Mouse (Mus musculus): ENCODE measurements around the gene Sh3pxd2b. TPM values are rescaled to one million over a fixed set of nuclear protein-coding genes. Genes with fewer than 3 reads are reported as not detected.
"Not testable (repeated sequence)": the region's sequence is repeated elsewhere in the genome, so short reads cannot be mapped to it uniquely, and the experiment has no call there.

Gene Sh3pxd2b
- polyA plus RNA-seq (2015; fragmentation: Nextera tagmentation; extraction: Ambion mirVana), result 21.6 and 23.4 TPM in 2 replicates

- H3K27me3 ChIP-seq (ENCODE audit: control insufficient read depth, insufficient read depth, low read depth, low read length), result no peaks in the 10 kb centered on the region
- H3K4me1 ChIP-seq (ENCODE audit: control insufficient read depth, insufficient read depth, low read length), result peaks cover 29% of the 10 kb centered on the region
- H3K9me3 ChIP-seq (replicated peaks; ENCODE audit: control insufficient read depth, low read length, poor library complexity, severe bottlenecking), result no peaks in the 10 kb centered on the region
- under 1% methylated on average over 63 of the region's 86 CpGs for WGBS
- peak within 1 kb of the TSS; percentile 72 for H3K4me2 ChIP-seq (ENCODE audit: low read length)
- no peaks in the 10 kb centered on the region for H3K36me3 ChIP-seq (ENCODE audit: control insufficient read depth, insufficient read depth, low read length)
- H3K9ac ChIP-seq (ENCODE audit: low read depth, low read length), result peak within 1 kb of the TSS; percentile 91
- H3K4me3 ChIP-seq (ENCODE audit: low read depth, low read length), result peak within 1 kb of the TSS; percentile 72
- peak within 1 kb of the TSS; percentile 83 for H3K27ac ChIP-seq (ENCODE audit: low read length)
- ATAC-seq, result peak; percentile 84
Measured at GRCm38 (mm10) chr11:32347607-32348432, at the start of gene Sh3pxd2b. Gene Sh3pxd2b (plus strand): TSS chr11:32347820.

GRCm38 (mm10) chr11:32297866-32298531 lies 49.6 kb upstream of the Sh3pxd2b start:
- no peak overlapping the region for H3K4me2 ChIP-seq (ENCODE audit: low read length)
- WGBS, result 97% methylated on average over 1 of the region's 1 CpGs
- no peak overlapping the region for H3K9ac ChIP-seq (ENCODE audit: low read depth, low read length)
- peaks cover 1% of the 10 kb centered on the region for H3K4me1 ChIP-seq (ENCODE audit: control insufficient read depth, insufficient read depth, low read length)
- H3K4me3 ChIP-seq (ENCODE audit: low read depth, low read length), result no peak overlapping the region
- H3K27ac ChIP-seq (ENCODE audit: low read length), result no peak overlapping the region
- no peak for ATAC-seq
- H3K9me3 ChIP-seq (replicated peaks; ENCODE audit: control insufficient read depth, low read length, poor library complexity, severe bottlenecking), result no peaks in the 10 kb centered on the region
- no peaks in the 10 kb centered on the region for H3K27me3 ChIP-seq (ENCODE audit: control insufficient read depth, insufficient read depth, low read depth, low read length)
- H3K36me3 ChIP-seq (ENCODE audit: control insufficient read depth, insufficient read depth, low read length), result no peaks in the 10 kb centered on the region

- no peak overlapping the region for H3K27ac ChIP-seq (ENCODE audit: low read length)
- H3K27me3 ChIP-seq (ENCODE audit: control insufficient read depth, insufficient read depth, low read depth, low read length), result no peaks in the 10 kb centered on the region
- no peaks in the 10 kb centered on the region for H3K36me3 ChIP-seq (ENCODE audit: control insufficient read depth, insufficient read depth, low read length)
- H3K9me3 ChIP-seq (replicated peaks; ENCODE audit: control insufficient read depth, low read length, poor library complexity, severe bottlenecking), result no peaks in the 10 kb centered on the region
- H3K4me1 ChIP-seq (ENCODE audit: control insufficient read depth, insufficient read depth, low read length), result peaks cover 6% of the 10 kb centered on the region
- no peak overlapping the region for H3K4me3 ChIP-seq (ENCODE audit: low read depth, low read length)
- no peak for ATAC-seq
- H3K4me2 ChIP-seq (ENCODE audit: low read length), result no peak overlapping the region
- no peak overlapping the region for H3K9ac ChIP-seq (ENCODE audit: low read depth, low read length)
- WGBS, result 99% methylated on average over 2 of the region's 2 CpGs
Measured at GRCm38 (mm10) chr11:32298532-32298918, 49.1 kb upstream of the Sh3pxd2b start.

- peak within 1 kb of the TSS; percentile 54 for H3K4me2 ChIP-seq (ENCODE audit: low read length)
- WGBS, result 4% methylated on average over 16 of the region's 16 CpGs
Measured at GRCm38 (mm10) chr11:32299865-32300264, 47.8 kb upstream of the Sh3pxd2b start, which contains the start of gene Hbq1a. Gene Hbq1a (plus strand): TSS chr11:32300069.

GRCm38 (mm10) chr11:32300279-32301267 lies 47.0 kb upstream of the Sh3pxd2b start:
- ATAC-seq, result peak; percentile 61
- 59% methylated on average over 14 of the region's 17 CpGs for WGBS
- H3K36me3 ChIP-seq (ENCODE audit: control insufficient read depth, insufficient read depth, low read length), result no peaks in the 10 kb centered on the region
- no peaks in the 10 kb centered on the region for H3K27me3 ChIP-seq (ENCODE audit: control insufficient read depth, insufficient read depth, low read depth, low read length)
- H3K9ac ChIP-seq (ENCODE audit: low read depth, low read length), result peak overlapping the region; percentile 44; the same call in 1 of the 2 replicates
- H3K9me3 ChIP-seq (replicated peaks; ENCODE audit: control insufficient read depth, low read length, poor library complexity, severe bottlenecking), result no peaks in the 10 kb centered on the region
- H3K4me2 ChIP-seq (ENCODE audit: low read length), result peak overlapping the region; percentile 54
- H3K4me1 ChIP-seq (ENCODE audit: control insufficient read depth, insufficient read depth, low read length), result peaks cover 6% of the 10 kb centered on the region
- no peak overlapping the region for H3K27ac ChIP-seq (ENCODE audit: low read length)
- peak overlapping the region; percentile 30 for H3K4me3 ChIP-seq (ENCODE audit: low read depth, low read length)

More at GRCm38 (mm10) chr11:32299865-32300264, 47.8 kb upstream of the Sh3pxd2b start, which contains the start of gene Hbq1a:
- H3K27me3 ChIP-seq (ENCODE audit: control insufficient read depth, insufficient read depth, low read depth, low read length); H3K36me3 ChIP-seq (ENCODE audit: control insufficient read depth, insufficient read depth, low read length); H3K9me3 ChIP-seq (replicated peaks; ENCODE audit: control insufficient read depth, low read length, poor library complexity, severe bottlenecking); H3K4me1 ChIP-seq (ENCODE audit: control insufficient read depth, insufficient read depth, low read length); H3K27ac ChIP-seq (ENCODE audit: low read length): not testable (repeated sequence)
- H3K9ac ChIP-seq (ENCODE audit: low read depth, low read length), result peak within 1 kb of the TSS; percentile 44; the same call in 1 of the 2 replicates
- peak; percentile 75; the same call in 1 of the 2 replicates for ATAC-seq
- H3K4me3 ChIP-seq (ENCODE audit: low read depth, low read length), result peak within 1 kb of the TSS; percentile 30

GRCm38 (mm10) chr11:32301506-32301905 lies 46.1 kb upstream of the Sh3pxd2b start:
- H3K36me3 ChIP-seq (ENCODE audit: control insufficient read depth, insufficient read depth, low read length), result no peaks in the 10 kb centered on the region
- ATAC-seq, result no peak

GRCm38 (mm10) chr11:32302824-32303419 lies 44.7 kb upstream of the Sh3pxd2b start:
- no peaks in the 10 kb centered on the region for H3K9me3 ChIP-seq (replicated peaks; ENCODE audit: control insufficient read depth, low read length, poor library complexity, severe bottlenecking)
- H3K4me1 ChIP-seq (ENCODE audit: control insufficient read depth, insufficient read depth, low read length), result peaks cover 6% of the 10 kb centered on the region
- no peak overlapping the region for H3K4me3 ChIP-seq (ENCODE audit: low read depth, low read length)
- no peak overlapping the region; the same call in 1 of the 2 replicates for H3K27ac ChIP-seq (ENCODE audit: low read length)
- no peaks in the 10 kb centered on the region for H3K27me3 ChIP-seq (ENCODE audit: control insufficient read depth, insufficient read depth, low read depth, low read length)
- H3K36me3 ChIP-seq (ENCODE audit: control insufficient read depth, insufficient read depth, low read length), result no peaks in the 10 kb centered on the region
- WGBS, result 54% methylated on average over 2 of the region's 2 CpGs
- no peak overlapping the region for H3K4me2 ChIP-seq (ENCODE audit: low read length)
- H3K9ac ChIP-seq (ENCODE audit: low read depth, low read length), result no peak overlapping the region
- ATAC-seq, result peak; percentile 80; the same call in 1 of the 2 replicates

More at GRCm38 (mm10) chr11:32301506-32301905, 46.1 kb upstream of the Sh3pxd2b start:
- Histone ChIP-seq H3K4me2 (ENCODE audit: low read length) (no peak overlapping the region), H3K9ac (ENCODE audit: low read depth, low read length) (no peak overlapping the region), H3K4me1 (ENCODE audit: control insufficient read depth, insufficient read depth, low read length) (peaks cover 6% of the 10 kb centered on the region), H3K9me3 (replicated peaks; ENCODE audit: control insufficient read depth, low read length, poor library complexity, severe bottlenecking) (no peaks in the 10 kb centered on the region), H3K27ac (ENCODE audit: low read length) (no peak overlapping the region), H3K4me3 (ENCODE audit: low read depth, low read length) (no peak overlapping the region), H3K27me3 (ENCODE audit: control insufficient read depth, insufficient read depth, low read depth, low read length) (no peaks in the 10 kb centered on the region)
- 72% methylated on average over 1 of the region's 1 CpGs for WGBS

GRCm38 (mm10) chr11:32303455-32303854 lies 44.2 kb upstream of the Sh3pxd2b start:
- Histone ChIP-seq H3K4me3 (ENCODE audit: low read depth, low read length) (no peak overlapping the region), H3K9me3 (replicated peaks; ENCODE audit: control insufficient read depth, low read length, poor library complexity, severe bottlenecking) (no peaks in the 10 kb centered on the region), H3K4me2 (ENCODE audit: low read length) (no peak overlapping the region), H3K4me1 (ENCODE audit: control insufficient read depth, insufficient read depth, low read length) (peaks cover 6% of the 10 kb centered on the region), H3K27ac (ENCODE audit: low read length) (no peak overlapping the region; the same call in 1 of the 2 replicates), H3K36me3 (ENCODE audit: control insufficient read depth, insufficient read depth, low read length) (no peaks in the 10 kb centered on the region), H3K9ac (ENCODE audit: low read depth, low read length) (no peak overlapping the region), H3K27me3 (ENCODE audit: control insufficient read depth, insufficient read depth, low read depth, low read length) (no peaks in the 10 kb centered on the region)
- WGBS, result 77% methylated on average over 1 of the region's 1 CpGs
- no peak for ATAC-seq

Measured in midbrain, embryonic 16.5 days (tissue).